Mouse (Mus musculus): ENCODE data around the gene Mmd. TPM values are rescaled to one million over a fixed set of nuclear protein-coding genes. Genes with fewer than 3 reads are reported as not detected.

The Mmd gene
- polyA plus RNA-seq, 1 experiment from 2014 or later = 47.7 TPM

GRCm38 (mm10) chr11:90326146-90326545 lies 76.9 kb downstream of the Mmd start:
- Histone ChIP-seq H3K27me3 (replicated peaks; ENCODE audit: control insufficient read depth, insufficient read depth, low read length) (no peaks in the 10 kb centered on the region), H3K27ac (ENCODE audit: low read length) (no peak overlapping the region), H3K4me3 (ENCODE audit: low read length) (no peak overlapping the region), H3K9me3 (ENCODE audit: control insufficient read depth, low read length) (no peaks in the 10 kb centered on the region), H3K4me2 (ENCODE audit: low read depth, low read length) (no peak overlapping the region), H3K36me3 (ENCODE audit: control insufficient read depth, insufficient read depth, low read length) (no peaks in the 10 kb centered on the region), H3K9ac (ENCODE audit: low read depth, low read length) (no peak overlapping the region), H3K4me1 (ENCODE audit: control insufficient read depth, insufficient read depth, low read length) (no peaks in the 10 kb centered on the region)
- WGBS = 89% methylated on average over 5 of the region's 5 CpGs
- no peak for ATAC-seq

GRCm38 (mm10) chr11:90326836-90327235 lies 77.6 kb downstream of the Mmd start:
- no peak overlapping the region for H3K9ac ChIP-seq (ENCODE audit: low read depth, low read length)
- H3K4me2 ChIP-seq (ENCODE audit: low read depth, low read length) = no peak overlapping the region
- H3K4me3 ChIP-seq (ENCODE audit: low read length) = no peak overlapping the region
- no peaks in the 10 kb centered on the region for H3K36me3 ChIP-seq (ENCODE audit: control insufficient read depth, insufficient read depth, low read length)
- no peaks in the 10 kb centered on the region for H3K4me1 ChIP-seq (ENCODE audit: control insufficient read depth, insufficient read depth, low read length)
- H3K27ac ChIP-seq (ENCODE audit: low read length) = no peak overlapping the region
- H3K27me3 ChIP-seq (replicated peaks; ENCODE audit: control insufficient read depth, insufficient read depth, low read length) = no peaks in the 10 kb centered on the region
- no peaks in the 10 kb centered on the region for H3K9me3 ChIP-seq (ENCODE audit: control insufficient read depth, low read length)
- 68% methylated on average over 1 of the region's 1 CpGs for WGBS
- no peak for ATAC-seq

Other genes starting within 250 kb of the Mmd start
- 24.5 and 25.4 TPM in 2 replicates for gene Pctp, start 246.6 kb upstream of the Mmd start, polyA plus RNA-seq (2015; fragmentation: Nextera tagmentation; extraction: Ambion mirVana)
- gene Tmem100, start 219.1 kb upstream of the Mmd start, polyA plus RNA-seq (2015; fragmentation: Nextera tagmentation; extraction: Ambion mirVana) = 13.1 and 13.4 TPM in 2 replicates
- 9.4 and 9.7 TPM in 2 replicates for gene Gm45716, start 61.8 kb upstream of the Mmd start, polyA plus RNA-seq (2015; fragmentation: Nextera tagmentation; extraction: Ambion mirVana)
- gene Hlf, start 141.4 kb downstream of the Mmd start, polyA plus RNA-seq (2015; fragmentation: Nextera tagmentation; extraction: Ambion mirVana) = 0.79 and 2.1 TPM in 2 replicates

All from intestine, embryonic 16.5 days (tissue).